Mouse (Mus musculus) mouse embryonic stem cell (cell line): ENCODE measurements at regions not wholly inside any gene's neighbourhood (a gene's known extent, or its start where the extent isn't known, plus 50 kb on each side); places are given as distances from the start of the nearest gene placed in this dataset.

ENCODE experiments used
- in situ Hi-C, 2 experiments: fragments of 300-500 bp; cut with MboI; formaldehyde crosslinking; loops; 1 replicate in 1 of 2; 3 replicates in 1 of 2; pipeline ENCODE4 v1.14.3; 2019 to 2020; ENCODE audit warnings: low sequenced_read_pairs in 2 of 2, low pct_unique_long_range_greater_than_20kb in 1 of 2, mixed read lengths in 1 of 2; ENCODE audit not compliant: unreplicated experiment in 1 of 2

DNA sequence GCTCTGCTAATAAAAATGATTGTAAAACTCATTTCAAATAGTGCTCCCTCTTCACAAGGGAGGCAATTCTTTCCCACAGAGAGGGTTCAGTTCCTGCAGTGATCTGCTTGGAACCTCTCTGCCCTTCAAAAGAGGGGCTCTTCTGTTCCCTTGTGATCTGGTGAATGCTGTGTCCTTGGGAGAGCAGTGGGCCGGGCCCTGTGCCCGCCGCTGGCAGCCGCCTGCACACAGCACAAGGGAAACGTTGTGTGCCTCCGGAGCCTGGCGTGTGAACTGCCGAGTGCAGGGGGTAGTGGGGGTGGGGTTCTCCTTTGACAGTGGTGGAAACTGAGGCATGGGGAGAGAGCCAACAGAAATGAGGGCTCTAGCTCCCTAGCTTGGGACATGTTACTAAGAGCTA is 54.4 kb upstream of the Csrp1 start:
- in situ Hi-C loops: no loop called here

DNA sequence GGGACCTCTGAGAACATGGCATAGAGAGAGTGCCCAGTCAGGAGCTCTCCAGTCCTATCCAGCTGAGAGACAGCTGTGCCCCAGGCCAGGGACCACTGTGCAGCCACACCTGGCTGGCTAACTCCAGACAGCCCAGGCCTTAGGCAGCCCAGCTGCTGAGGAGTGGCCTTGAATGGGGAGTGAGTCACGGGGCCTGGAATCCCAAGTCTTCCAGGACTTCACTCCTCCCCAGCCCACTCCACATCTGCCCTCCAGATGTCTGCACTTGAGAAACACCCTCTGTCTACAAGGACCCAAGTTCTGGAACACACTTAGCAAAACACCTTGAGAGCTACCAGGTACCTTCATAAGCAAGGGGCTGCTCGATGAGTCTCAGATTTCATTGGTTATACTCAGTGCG is 51.5 kb upstream of the Csrp1 start:
- in situ Hi-C loops: no loop called here

DNA sequence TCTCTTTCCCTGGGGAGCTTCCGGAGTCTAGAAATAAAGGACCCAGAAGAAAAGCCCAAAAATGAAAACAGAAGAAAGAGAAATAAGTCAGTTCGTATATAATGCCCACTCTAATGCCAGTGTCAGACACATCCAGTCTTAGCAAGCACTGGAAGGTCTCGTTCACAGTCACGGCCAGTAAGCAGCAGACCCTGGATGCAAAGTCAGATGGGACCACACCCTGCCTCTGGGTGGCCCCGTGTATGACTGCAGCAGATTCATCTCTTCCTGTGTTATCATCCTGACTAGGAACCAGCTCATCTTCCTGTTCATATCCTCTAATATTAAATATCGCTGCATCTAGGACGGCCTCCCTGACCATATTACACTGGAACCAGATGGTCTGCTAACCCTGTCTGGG is 50.9 kb upstream of the Csrp1 start:
- in situ Hi-C loops: no loop called here

DNA sequence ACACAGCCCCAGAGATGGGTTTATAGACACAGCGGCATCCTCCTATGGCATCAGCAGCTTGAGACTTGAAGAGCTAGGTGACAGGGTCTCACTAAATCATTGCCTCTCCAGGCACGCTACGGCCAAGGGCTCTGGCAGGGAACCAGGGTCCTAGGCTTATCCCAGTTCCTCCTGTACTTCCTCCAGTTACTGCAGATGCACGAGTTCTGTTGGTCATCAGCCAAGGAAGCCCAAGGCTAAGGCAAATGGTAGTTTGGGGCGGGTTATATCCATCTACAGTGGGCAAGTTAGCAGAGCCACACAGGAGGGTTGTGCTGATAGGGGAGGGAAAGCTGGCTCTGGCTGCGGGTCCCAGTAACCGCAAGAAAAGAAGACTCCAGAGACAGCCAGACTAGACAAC is 50.1 kb upstream of the Csrp1 start:
- in situ Hi-C loops: loop anchor here in 1 of 2 experiments (5.0 kb wide), 1 partner anchor 123 kb away; no protein-coding TSS in a partner anchor
